Mouse (Mus musculus) adrenal gland, postnatal 0 days (tissue): ENCODE results near the gene Tmem86b. TPM values are rescaled to one million over a fixed set of nuclear protein-coding genes. Genes with fewer than 3 reads are reported as not detected.

Experiments used
- microRNA-seq: library from miRNA; unstranded; fragments of <30 nt; microRNA quantifications from one replicate; pipeline ENCODE4, GENCODE M21; 2016; ENCODE audit warnings: borderline replicate concordance; ENCODE audit not compliant: insufficient number of aligned reads
- polyA plus RNA-seq: library from polyadenylated mRNA; unstranded; fragments of >200 nt; fragmentation: Nextera tagmentation; extraction: Ambion mirVana; gene quantifications from 2 replicates; pipeline ENCODE4 v1.2.1, GENCODE M21; 2015

The Tmem86b gene
- 1.1 and 1.4 TPM in 2 replicates for polyA plus RNA-seq

GRCm38 (mm10) chr7:4631031-4631430 is at the start of gene Tmem86b:
Tmem86b (minus strand) TSS chr7:4631422.

GRCm38 (mm10) chr7:4658912-4659551 is 27.8 kb upstream of the Tmem86b start, which contains the start of gene Ppp6r1:
Ppp6r1 (minus strand) TSS chr7:4659019.

GRCm38 (mm10) chr7:4603873-4604272 is 27.3 kb downstream of the Tmem86b start, which contains the start of gene Ptprh:
Ptprh (minus strand) TSS chr7:4604041.

Small RNA genes lying within 50 kb of the gene (microRNA-seq; reads per million reads assigned to microRNA genes)
- gene Gm23577, result not detected

Other genes with a start within 250 kb of the Tmem86b start
- gene Gp6, start 233.7 kb downstream of the Tmem86b start, polyA plus RNA-seq, result 0.08 and 0.22 TPM in 2 replicates
- gene Rdh13, start 185.8 kb downstream of the Tmem86b start, polyA plus RNA-seq, result 11.9 and 15.4 TPM in 2 replicates
- gene Eps8l1, start 170.7 kb downstream of the Tmem86b start, polyA plus RNA-seq, result 8.9 and 9.1 TPM in 2 replicates
- gene Ppp1r12c, start 129.7 kb downstream of the Tmem86b start, polyA plus RNA-seq, result 26.2 and 35.8 TPM in 2 replicates
- gene Tnnt1, start 115.0 kb downstream of the Tmem86b start, polyA plus RNA-seq, result 9.3 and 14.3 TPM in 2 replicates
- gene Tnni3, start 107.2 kb downstream of the Tmem86b start, polyA plus RNA-seq, result 2.3 and 6.7 TPM in 2 replicates
- 0.79 and 0.95 TPM in 2 replicates for gene Dnaaf3, start 99.0 kb downstream of the Tmem86b start, polyA plus RNA-seq
- 18.2 and 32.3 TPM in 2 replicates for gene Syt5, start 83.9 kb downstream of the Tmem86b start, polyA plus RNA-seq
- gene Ptprh, start 27.4 kb downstream of the Tmem86b start, polyA plus RNA-seq, result 0.03 TPM in 1 of 2 replicates, not detected in the other
- gene Ppp6r1, start 27.6 kb upstream of the Tmem86b start, polyA plus RNA-seq, result 6.7 and 6.9 TPM in 2 replicates
- gene Hspbp1, start 53.6 kb upstream of the Tmem86b start, polyA plus RNA-seq, result 70.6 and 80.3 TPM in 2 replicates
- gene Brsk1, start 59.2 kb upstream of the Tmem86b start, polyA plus RNA-seq, result 0.59 and 1.2 TPM in 2 replicates
- 0.10 and 0.24 TPM in 2 replicates for gene Tmem150b, start 93.8 kb upstream of the Tmem86b start, polyA plus RNA-seq
- 22.8 and 37.7 TPM in 2 replicates for gene Kmt5c, start 108.7 kb upstream of the Tmem86b start, polyA plus RNA-seq
- gene Cox6b2, start 121.7 kb upstream of the Tmem86b start, polyA plus RNA-seq, result 53.7 and 57.2 TPM in 2 replicates
- gene Fam71e2, start 139.9 kb upstream of the Tmem86b start, polyA plus RNA-seq, result not detected in 2 replicates
- gene Il11, start 151.4 kb upstream of the Tmem86b start, polyA plus RNA-seq, result 0.33 and 0.82 TPM in 2 replicates
- 0.38 TPM in 1 of 2 replicates, not detected in the other for gene Tmem190, start 151.5 kb upstream of the Tmem86b start, polyA plus RNA-seq
- 12.5 and 21.8 TPM in 2 replicates for gene Tmem238, start 158.2 kb upstream of the Tmem86b start, polyA plus RNA-seq
- gene Rpl28, start 161.5 kb upstream of the Tmem86b start, polyA plus RNA-seq, result 286 and 311 TPM in 2 replicates
- gene Ube2s, start 181.2 kb upstream of the Tmem86b start, polyA plus RNA-seq, result 144 and 154 TPM in 2 replicates
- 0.61 and 1.1 TPM in 2 replicates for gene Shisa7, start 213.3 kb upstream of the Tmem86b start, polyA plus RNA-seq
- 38.4 and 57.5 TPM in 2 replicates for gene Isoc2b, start 238.8 kb upstream of the Tmem86b start, polyA plus RNA-seq
- 0.95 and 1.2 TPM in 2 replicates for gene Isoc2a, start 245.7 kb upstream of the Tmem86b start, polyA plus RNA-seq